ENCODE assay signal across 1 mouse cellular context in the genomic region with DNA sequence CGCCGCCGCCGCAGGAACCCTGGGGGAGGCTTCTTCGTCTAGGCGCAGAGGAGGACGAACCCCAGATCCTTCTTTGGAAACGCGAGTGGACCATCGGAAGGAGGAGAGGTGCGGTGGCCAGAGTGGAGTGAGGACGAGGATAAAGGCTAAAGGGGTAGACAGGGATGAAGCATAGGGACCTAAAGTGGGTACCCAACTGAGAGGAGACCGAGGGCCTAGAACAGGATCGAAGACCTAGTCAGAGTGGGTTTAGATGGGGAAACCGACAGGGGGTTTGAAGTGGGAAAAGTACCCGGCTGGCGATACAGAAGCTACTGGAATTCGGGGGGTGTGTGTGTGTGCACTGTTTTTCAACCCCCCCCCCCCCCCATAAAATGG.
TF ChIP-seq lines count a peak whose summit lies in the region.

No protein-coding gene starts in this region.

TF ChIP-seq in MEL, 35 proteins besides CTCF, POLR2A, EP300 and RAD21 (continued from another document):
- TF ChIP-seq ZC3H11A (IDR thresholded peaks at IDR 0.05; ENCODE audit: low read depth, low read length) = no peak
- no peak for TF ChIP-seq ETS1 (IDR thresholded peaks at IDR 0.05; ENCODE audit: low read depth, low read length)
- no peak for TF ChIP-seq ZMIZ1 (IDR thresholded peaks at IDR 0.05; ENCODE audit: low read depth, low read length)
